Mouse (Mus musculus): ENCODE data around the gene 1700024B05Rik.
"Not testable (repeated sequence)": the region's sequence is repeated elsewhere in the genome, so short reads cannot be mapped to it uniquely, and the experiment has no call there.

Gene 1700024B05Rik

GRCm38 (mm10) chr14:41943695-41944094 is at the start of gene 1700024B05Rik:
Gene 1700024B05Rik (plus strand): TSS chr14:41943995.
- DNase-seq = not testable (repeated sequence)

- not testable (repeated sequence) for DNase-seq
Measured at GRCm38 (mm10) chr14:41907190-41907589, 36.6 kb upstream of the 1700024B05Rik start, which contains the start of gene Gm7980. Gene Gm7980 (minus strand): TSS chr14:41907290.

GRCm38 (mm10) chr14:41924649-41925048 is 19.1 kb upstream of the 1700024B05Rik start, which contains the start of gene 1700049E17Rik1:
Gene 1700049E17Rik1 (plus strand): TSS chr14:41924949.
- not testable (repeated sequence) for DNase-seq

GRCm38 (mm10) chr14:41964095-41964494 is 20.3 kb downstream of the 1700024B05Rik start:
- not testable (repeated sequence) for DNase-seq

GRCm38 (mm10) chr14:41967827-41968226 is 24.0 kb downstream of the 1700024B05Rik start, which contains the start of gene Gm6401:
Gene Gm6401 (minus strand): TSS chr14:41967927.
- not testable (repeated sequence) for DNase-seq

- DNase-seq = not testable (repeated sequence)
Measured at GRCm38 (mm10) chr14:41968596-41968995, 24.8 kb downstream of the 1700024B05Rik start.

- DNase-seq = not testable (repeated sequence)
Measured at GRCm38 (mm10) chr14:41983225-41983624, 39.4 kb downstream of the 1700024B05Rik start, which contains the start of gene Gm3543. Gene Gm3543 (minus strand): TSS chr14:41983325.
